Mouse (Mus musculus) CD4-positive, CD25-positive, alpha-beta regulatory T cell, adult 4 months (primary cell): ENCODE data around the gene Tln1. TPM values are rescaled to one million over a fixed set of nuclear protein-coding genes. Genes with fewer than 3 reads are reported as not detected.
"Not testable (repeated sequence)": the region's sequence is repeated elsewhere in the genome, so short reads cannot be mapped to it uniquely, and the experiment has no call there.

Source experiments
- ATAC-seq: one replicate; pipeline ENCODE4 v1.8.0; 2017
- polyA plus RNA-seq, 2 experiments: library from polyadenylated mRNA; unstranded; fragments of 100-300 nt; shearing (Covaris generic); gene quantifications; one replicate each; pipeline ENCODE4 v1.2.1; 2017

The Tln1 gene
- polyA plus RNA-seq, 2 experiments from 2014 or later = 83.5 to 103 TPM

GRCm38 (mm10) chr4:43578376-43579204, 16.1 kb upstream of the Tln1 start, which contains the start of the genes Rgp1 and Gba2:
Gene Rgp1 (plus strand): TSS chr4:43578715.
Gene Gba2 (minus strand): TSS chr4:43578873.
- peak; percentile 92 for ATAC-seq

GRCm38 (mm10) chr4:43577237-43577881, 14.9 kb upstream of the Tln1 start:
- ATAC-seq = no peak

- ATAC-seq = no peak
Measured at GRCm38 (mm10) chr4:43575356-43575755, 12.9 kb upstream of the Tln1 start.

- ATAC-seq = no peak
Measured at GRCm38 (mm10) chr4:43573561-43573960, 11.1 kb upstream of the Tln1 start.

- ATAC-seq = no peak
Measured at GRCm38 (mm10) chr4:43571395-43572045, 9.0 kb upstream of the Tln1 start.

GRCm38 (mm10) chr4:43567140-43567539, 4.6 kb upstream of the Tln1 start:
- ATAC-seq = no peak

- ATAC-seq = no peak
Measured at GRCm38 (mm10) chr4:43564231-43564630, 1.7 kb upstream of the Tln1 start.

GRCm38 (mm10) chr4:43563601-43563875, 1.0 kb upstream of the Tln1 start:
- no peak for ATAC-seq

GRCm38 (mm10) chr4:43562769-43563600, 494 bp upstream of the Tln1 start:
- peak; percentile 24 for ATAC-seq

- peak; percentile 1 for ATAC-seq
Measured at GRCm38 (mm10) chr4:43561436-43561996, 975 bp downstream of the Tln1 start.

GRCm38 (mm10) chr4:43560976-43561375, 1.5 kb downstream of the Tln1 start:
- no peak for ATAC-seq

GRCm38 (mm10) chr4:43560243-43560611, 2.3 kb downstream of the Tln1 start:
- ATAC-seq = no peak

GRCm38 (mm10) chr4:43559519-43560242, 2.8 kb downstream of the Tln1 start:
- no peak for ATAC-seq

GRCm38 (mm10) chr4:43558631-43559356, 3.7 kb downstream of the Tln1 start:
- peak; percentile 43 for ATAC-seq

GRCm38 (mm10) chr4:43558028-43558630, 4.4 kb downstream of the Tln1 start:
- ATAC-seq = no peak

GRCm38 (mm10) chr4:43555926-43556325, 6.6 kb downstream of the Tln1 start:
- no peak for ATAC-seq

- ATAC-seq = no peak
Measured at GRCm38 (mm10) chr4:43553891-43554290, 8.6 kb downstream of the Tln1 start.

- no peak for ATAC-seq
Measured at GRCm38 (mm10) chr4:43552437-43552836, 10.1 kb downstream of the Tln1 start.

GRCm38 (mm10) chr4:43551854-43552253, 10.6 kb downstream of the Tln1 start:
- ATAC-seq = not testable (repeated sequence)

- ATAC-seq = no peak
Measured at GRCm38 (mm10) chr4:43549055-43549454, 13.4 kb downstream of the Tln1 start.

- no peak for ATAC-seq
Measured at GRCm38 (mm10) chr4:43547160-43547559, 15.3 kb downstream of the Tln1 start.
